Mouse (Mus musculus) forebrain, embryonic 15.5 days (tissue): ENCODE measurements around the gene Ccdc92b. TPM values are rescaled to one million over a fixed set of nuclear protein-coding genes. Genes with fewer than 3 reads are reported as not detected.

Experiments
- ATAC-seq: fragments of 200-750 bp; cut with Nextera tagmentation; replicated peaks from 2 replicates; pipeline ENCODE4 v1.8.0; 2017; ENCODE audit warnings: mild to moderate bottlenecking, moderate TSS enrichment, moderate library complexity
- H3K27ac ChIP-seq: fragments of 300-500 bp; sonication (generic); replicated peaks from 2 replicates; pipeline ENCODE4 v1.5.1; 2015; ENCODE audit warnings: mild to moderate bottlenecking, inconsistent platforms
- H3K27me3 ChIP-seq: fragments of 300-500 bp; sonication (generic); 2 replicates; pipeline ENCODE4 v1.6.1; 2015; ENCODE audit warnings: inconsistent platforms
- H3K36me3 ChIP-seq: fragments of 300-500 bp; sonication (generic); 2 replicates; pipeline ENCODE4 v1.6.1; 2015; ENCODE audit warnings: mild to moderate bottlenecking, inconsistent platforms
- H3K4me1 ChIP-seq: fragments of 300-500 bp; sonication (generic); 2 replicates; pipeline ENCODE4 v1.6.1; 2015; ENCODE audit warnings: inconsistent platforms
- H3K4me2 ChIP-seq: fragments of 300-500 bp; sonication (generic); replicated peaks from 2 replicates; pipeline ENCODE4 v1.6.1; 2015; ENCODE audit warnings: mild to moderate bottlenecking, inconsistent platforms
- H3K4me3 ChIP-seq: fragments of 300-500 bp; sonication (generic); 2 replicates; pipeline ENCODE4 v1.5.1; 2015; ENCODE audit warnings: mild to moderate bottlenecking, inconsistent platforms
- H3K9ac ChIP-seq: fragments of 300-500 bp; sonication (generic); replicated peaks from 2 replicates; pipeline ENCODE4 v1.6.1; 2015; ENCODE audit warnings: mild to moderate bottlenecking, inconsistent platforms
- H3K9me3 ChIP-seq: fragments of 300-500 bp; sonication (generic); 2 replicates; pipeline ENCODE4 v1.6.1; 2016; ENCODE audit warnings: inconsistent platforms
- WGBS: fragments of 180-500 bp; shearing (Covaris S2); methylation state at CpG from one replicate; pipeline ENCODE4 v1.1.7; 2015; ENCODE audit warnings: mixed read lengths; 5-methylcytosine and 5-hydroxymethylcytosine counted together
- polyA plus RNA-seq: library from polyadenylated mRNA; unstranded; fragments of >200 nt; fragmentation: Nextera tagmentation; extraction: Ambion mirVana; gene quantifications from 2 replicates; pipeline ENCODE4 v1.2.1, GENCODE M21; 2015

The Ccdc92b gene
- polyA plus RNA-seq, 1 experiment from 2014 or later: 3.1 TPM

- 85% methylated on average over 1 of the region's 1 CpGs for WGBS
- H3K9ac ChIP-seq: no peak overlapping the region
- H3K27me3 ChIP-seq: no peaks in the 10 kb centered on the region
- H3K4me2 ChIP-seq: no peak overlapping the region
- H3K36me3 ChIP-seq: peaks cover 48% of the 10 kb centered on the region
- H3K4me1 ChIP-seq: no peaks in the 10 kb centered on the region
- no peak overlapping the region for H3K4me3 ChIP-seq
- ATAC-seq: no peak
- H3K9me3 ChIP-seq: no peaks in the 10 kb centered on the region
- no peak overlapping the region for H3K27ac ChIP-seq
Observed at GRCm38 (mm10) chr11:74673561-74673960, 54.2 kb downstream of the Ccdc92b start.

GRCm38 (mm10) chr11:74674713-74675112, 55.3 kb downstream of the Ccdc92b start:
- Histone ChIP-seq H3K27ac (no peak overlapping the region), H3K4me1 (no peaks in the 10 kb centered on the region), H3K36me3 (peaks cover 48% of the 10 kb centered on the region), H3K4me3 (no peak overlapping the region), H3K9me3 (no peaks in the 10 kb centered on the region), H3K4me2 (no peak overlapping the region), H3K27me3 (no peaks in the 10 kb centered on the region), H3K9ac (no peak overlapping the region)
- ATAC-seq: no peak
- 93% methylated on average over 8 of the region's 8 CpGs for WGBS

GRCm38 (mm10) chr11:74675156-74675555, 55.8 kb downstream of the Ccdc92b start:
- peaks cover 50% of the 10 kb centered on the region for H3K36me3 ChIP-seq
- no peak overlapping the region for H3K27ac ChIP-seq
- no peak overlapping the region for H3K9ac ChIP-seq
- no peak overlapping the region for H3K4me2 ChIP-seq
- H3K27me3 ChIP-seq: no peaks in the 10 kb centered on the region
- WGBS: 57% methylated on average over 4 of the region's 4 CpGs
- no peak for ATAC-seq
- no peak overlapping the region for H3K4me3 ChIP-seq
- no peaks in the 10 kb centered on the region for H3K4me1 ChIP-seq
- H3K9me3 ChIP-seq: no peaks in the 10 kb centered on the region

Other genes with a start within 250 kb of the Ccdc92b start
- 8.9 and 10.1 TPM in 2 replicates for gene Rap1gap2, start 8.7 kb upstream of the Ccdc92b start, polyA plus RNA-seq
- gene Cluh, start 29.9 kb downstream of the Ccdc92b start, polyA plus RNA-seq: 11.9 and 12.5 TPM in 2 replicates
- gene Pafah1b1, start 105.1 kb downstream of the Ccdc92b start, polyA plus RNA-seq: 58.3 and 59.8 TPM in 2 replicates
- gene Mettl16, start 151.2 kb downstream of the Ccdc92b start, polyA plus RNA-seq: 54.3 and 55.5 TPM in 2 replicates
- gene Mnt, start 211.3 kb downstream of the Ccdc92b start, polyA plus RNA-seq: 10.0 and 10.1 TPM in 2 replicates